Mouse (Mus musculus) central nervous system, embryonic 14 days (tissue): ENCODE results near the gene Trappc5. TPM values are rescaled to one million over a fixed set of nuclear protein-coding genes. Genes with fewer than 3 reads are reported as not detected.

Experiments
- polyA plus RNA-seq: library from polyadenylated mRNA; depleted of rRNA; stranded (reverse); fragments of >200 nt; gene quantifications from 2 replicates; pipeline ENCODE4 v1.2.3, GENCODE M21; 2012; rRNA removed

Trappc5 gene
- 51.9 and 54.3 TPM in 2 replicates for polyA plus RNA-seq

GRCm38 (mm10) chr8:3676131-3676992, at the start of gene Trappc5:
Trappc5 (plus strand) TSS chr8:3676299.

GRCm38 (mm10) chr8:3630647-3631477, 45.2 kb upstream of the Trappc5 start, which contains the start of gene Stxbp2:
Stxbp2 (plus strand) TSS chr8:3630955.

GRCm38 (mm10) chr8:3655526-3655925, 20.6 kb upstream of the Trappc5 start, which contains the start of gene Retn:
Retn (plus strand) TSS chr8:3655770.

GRCm38 (mm10) chr8:3665507-3665906, 10.6 kb upstream of the Trappc5 start, which contains the start of gene Mcemp1:
Mcemp1 (plus strand) TSS chr8:3665754.

GRCm38 (mm10) chr8:3671980-3672491, 4.1 kb upstream of the Trappc5 start, which contains the start of gene Fcor:
Fcor (minus strand) TSS chr8:3672362.

GRCm38 (mm10) chr8:3694121-3694520, 18.0 kb downstream of the Trappc5 start, which contains the start of gene Fcer2a:
Fcer2a (minus strand) TSS chr8:3694175.

GRCm38 (mm10) chr8:3720551-3720950, 44.5 kb downstream of the Trappc5 start, which contains the start of gene Clec4g:
Clec4g (minus strand) TSS chr8:3720651.

Other genes starting within 250 kb of the Trappc5 start
- 4.2 and 4.9 TPM in 2 replicates for gene Pex11g, start 208.6 kb upstream of the Trappc5 start, polyA plus RNA-seq
- 0.26 and 0.36 TPM in 2 replicates for gene Tex45, start 205.4 kb upstream of the Trappc5 start, polyA plus RNA-seq
- 102 and 108 TPM in 2 replicates for gene Zfp358, start 183.2 kb upstream of the Trappc5 start, polyA plus RNA-seq
- gene Mcoln1, start 175.8 kb upstream of the Trappc5 start, polyA plus RNA-seq = 263 and 271 TPM in 2 replicates
- gene Pnpla6, start 160.9 kb upstream of the Trappc5 start, polyA plus RNA-seq = 47.3 and 60.4 TPM in 2 replicates
- 0.88 and 1.1 TPM in 2 replicates for gene C330021F23Rik, start 108.3 kb upstream of the Trappc5 start, polyA plus RNA-seq
- 65.6 and 66.3 TPM in 2 replicates for gene Camsap3, start 89.0 kb upstream of the Trappc5 start, polyA plus RNA-seq
- 70.7 and 75.6 TPM in 2 replicates for gene Xab2, start 55.0 kb upstream of the Trappc5 start, polyA plus RNA-seq
- 58.7 and 80.5 TPM in 2 replicates for gene Pet100, start 54.8 kb upstream of the Trappc5 start, polyA plus RNA-seq
- 0.82 and 1.9 TPM in 2 replicates for gene Pcp2, start 50.8 kb upstream of the Trappc5 start, polyA plus RNA-seq
- 122 and 144 TPM in 2 replicates for gene Stxbp2, start 45.3 kb upstream of the Trappc5 start, polyA plus RNA-seq
- 0.45 and 0.53 TPM in 2 replicates for gene Retn, start 20.5 kb upstream of the Trappc5 start, polyA plus RNA-seq
- 0.32 and 0.35 TPM in 2 replicates for gene Mcemp1, start 10.5 kb upstream of the Trappc5 start, polyA plus RNA-seq
- gene Fcor, start 3.9 kb upstream of the Trappc5 start, polyA plus RNA-seq = 8.4 and 11.6 TPM in 2 replicates
- not detected in 2 replicates for gene Fcer2a, start 17.9 kb downstream of the Trappc5 start, polyA plus RNA-seq
- gene Clec4g, start 44.4 kb downstream of the Trappc5 start, polyA plus RNA-seq = 0.04 TPM in 1 of 2 replicates, not detected in the other
- gene Cd209a, start 72.7 kb downstream of the Trappc5 start, polyA plus RNA-seq = 0.12 and 0.13 TPM in 2 replicates
- gene Cd209e, start 178.0 kb downstream of the Trappc5 start, polyA plus RNA-seq = not detected in 2 replicates
- gene Cd209d, start 202.3 kb downstream of the Trappc5 start, polyA plus RNA-seq = not detected in 2 replicates